Mouse (Mus musculus) lung, embryonic 14.5 days (tissue): Measurements from ENCODE around the gene Pdk1. TPM values are rescaled to one million over a fixed set of nuclear protein-coding genes. Genes with fewer than 3 reads are reported as not detected.

ENCODE experiments used
- ATAC-seq: fragments of 200-750 bp; cut with Nextera tagmentation; 2 replicates; pipeline ENCODE4 v1.8.0; 2017; ENCODE audit warnings: mild to moderate bottlenecking, moderate TSS enrichment, moderate library complexity; ENCODE audit not compliant: insufficient read depth
- DNase-seq: peaks from one replicate; pipeline ENCODE4 v3.0.0-alpha.2; 2015
- H3K27ac ChIP-seq: fragments of 300-500 bp; sonication (generic); 2 replicates; pipeline ENCODE4 v1.5.1; 2014; ENCODE audit warnings: low read depth, mild to moderate bottlenecking, moderate library complexity
- H3K27me3 ChIP-seq: fragments of 300-500 bp; sonication (generic); 2 replicates; pipeline ENCODE4 v1.6.1; 2014; ENCODE audit warnings: low read length, control low read depth; ENCODE audit not compliant: insufficient read depth
- H3K36me3 ChIP-seq: fragments of 300-500 bp; sonication (generic); 2 replicates; pipeline ENCODE4 v1.6.1; 2014; ENCODE audit warnings: control low read depth; ENCODE audit not compliant: insufficient read depth
- H3K4me1 ChIP-seq: fragments of 300-500 bp; sonication (generic); 2 replicates; pipeline ENCODE4 v1.6.1; 2014; ENCODE audit warnings: antibody characterized with exemption, control low read depth; ENCODE audit not compliant: insufficient read depth
- H3K4me2 ChIP-seq: fragments of 300-500 bp; sonication (generic); 2 replicates; pipeline ENCODE4 v1.6.1; 2014; ENCODE audit warnings: mild to moderate bottlenecking
- H3K4me3 ChIP-seq: fragments of 300-500 bp; sonication (generic); 2 replicates; pipeline ENCODE4 v1.5.1; 2014; ENCODE audit warnings: low read depth, low read length
- H3K9ac ChIP-seq: fragments of 300-500 bp; sonication (generic); 2 replicates; pipeline ENCODE4 v1.6.1; 2014
- H3K9me3 ChIP-seq: fragments of 300-500 bp; sonication (generic); 2 replicates; pipeline ENCODE4 v1.6.1; 2016; ENCODE audit warnings: low read depth, low read length, control low read depth
- CTCF ChIP-seq: IDR thresholded peaks from 2 replicates; pipeline ENCODE4 v1.5.1; 2016; ENCODE audit warnings: antibody characterized with exemption, low read depth
- WGBS: fragments of 180-500 bp; shearing (Covaris S2); extraction: QIAGEN DNeasy Blood & Tissue Kit; methylation state at CpG from one replicate; pipeline ENCODE4 v1.1.7; 2014; 5-methylcytosine and 5-hydroxymethylcytosine counted together
- polyA plus RNA-seq: library from polyadenylated mRNA; unstranded; fragments of >200 nt; fragmentation: Nextera tagmentation; extraction: Ambion mirVana; gene quantifications from 2 replicates; pipeline ENCODE4 v1.2.1, GENCODE M21; 2014

The Pdk1 gene
- 45.1 and 54.4 TPM in 2 replicates for polyA plus RNA-seq

DNA sequence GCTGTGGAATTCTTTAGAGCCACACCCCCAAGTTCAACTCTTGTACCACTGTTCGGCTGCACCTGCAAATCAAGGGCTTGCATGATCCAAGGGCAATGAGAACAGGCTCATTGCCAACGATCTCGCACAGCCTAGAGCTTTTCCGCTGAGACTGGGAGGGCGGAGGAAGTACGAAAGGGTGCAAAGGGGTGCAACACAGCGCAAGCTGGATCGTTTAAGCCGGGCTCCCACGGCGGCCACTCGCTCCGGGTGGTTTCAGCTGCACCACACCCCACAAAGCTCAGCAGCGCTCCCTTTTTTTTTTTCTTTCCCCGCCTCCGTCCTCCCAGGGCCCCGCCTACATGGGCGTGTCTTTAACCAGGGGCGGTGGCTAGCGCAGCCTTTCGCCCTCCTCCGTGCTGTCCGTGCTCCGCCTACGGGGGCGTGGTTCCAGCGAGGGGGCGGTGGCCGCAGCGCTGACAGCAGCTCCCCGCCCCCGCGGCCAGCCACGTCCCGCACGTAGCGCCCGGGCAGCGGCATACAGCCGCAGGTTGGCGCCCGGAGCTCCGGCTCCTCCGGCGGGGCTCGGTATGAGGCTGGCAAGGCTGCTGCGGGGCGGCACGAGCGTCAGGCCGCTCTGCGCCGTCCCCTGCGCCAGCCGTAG lies at the start of gene Pdk1:
Pdk1 (plus strand) TSS at position 424 of the 643 bp plus-strand sequence.
- peak; percentile 99 for DNase-seq
- ATAC-seq = peak; percentile 95
- TF ChIP-seq CTCF = no peak
- Histone ChIP-seq H3K9ac (peak within 1 kb of the TSS; percentile 81), H3K4me3 (peak within 1 kb of the TSS; percentile 78), H3K36me3 (0 out of 2 replicates have a peak, but pooled peaks cover 3% of the 10 kb centered on the region), H3K27me3 (no peaks in the 10 kb centered on the region), H3K4me2 (peak within 1 kb of the TSS; percentile 94), H3K9me3 (no peaks in the 10 kb centered on the region), H3K27ac (peak within 1 kb of the TSS; percentile 96), H3K4me1 (0 out of 2 replicates have a peak, but pooled peaks cover 2% of the 10 kb centered on the region)
- under 1% methylated on average over 55 of the region's 55 CpGs for WGBS

DNA sequence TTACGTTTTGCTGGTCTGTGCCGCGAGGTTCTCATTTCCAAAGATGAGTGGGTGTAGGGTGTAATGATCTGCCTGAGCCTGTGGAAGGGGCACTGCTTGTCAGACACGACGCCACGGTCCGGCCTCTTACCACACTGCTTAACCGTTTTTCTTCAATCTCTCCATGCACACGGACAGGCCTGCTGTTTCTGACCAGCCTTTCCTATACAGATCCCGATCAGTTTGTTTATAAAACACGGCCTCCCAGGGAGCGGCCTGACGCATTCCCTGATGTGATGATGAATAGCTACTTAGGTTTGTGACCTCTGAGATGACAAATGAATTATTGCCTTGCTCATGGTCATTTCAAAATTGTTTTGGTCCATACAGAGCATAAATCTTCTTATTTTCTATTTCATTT lies 48.9 kb upstream of the Pdk1 start:
- Histone ChIP-seq H3K9ac (no peak overlapping the region), H3K4me3 (no peak overlapping the region), H3K27me3 (no peaks in the 10 kb centered on the region), H3K4me1 (no peaks in the 10 kb centered on the region), H3K4me2 (no peak overlapping the region), H3K27ac (no peak overlapping the region), H3K36me3 (peaks cover 23% of the 10 kb centered on the region), H3K9me3 (no peaks in the 10 kb centered on the region)
- DNase-seq (no peak), ATAC-seq (no peak)
- no peak for TF ChIP-seq CTCF
- 38% methylated on average over 13 of the region's 13 CpGs for WGBS

DNA sequence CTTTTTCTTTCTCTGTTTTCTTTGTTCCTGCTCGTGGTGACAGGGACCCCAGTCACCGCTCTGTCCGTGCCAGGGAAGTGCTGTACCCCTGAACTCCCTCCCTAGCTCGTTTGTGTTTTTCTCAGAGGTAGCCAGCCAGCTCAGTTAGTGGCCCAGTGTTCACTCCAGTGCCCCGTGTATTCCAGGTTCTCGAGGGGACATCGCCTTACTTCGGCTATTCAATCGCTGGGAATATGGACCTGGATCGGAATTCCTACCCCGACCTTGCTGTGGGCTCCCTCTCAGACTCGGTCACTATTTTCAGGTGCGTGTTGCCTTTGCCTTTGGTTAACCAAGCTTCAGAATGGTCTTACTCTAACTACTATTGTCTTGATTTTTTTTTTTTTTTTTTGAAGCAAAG lies 45.3 kb upstream of the Pdk1 start:
- no peak for TF ChIP-seq CTCF
- 71% methylated on average over 13 of the region's 13 CpGs for WGBS

DNA sequence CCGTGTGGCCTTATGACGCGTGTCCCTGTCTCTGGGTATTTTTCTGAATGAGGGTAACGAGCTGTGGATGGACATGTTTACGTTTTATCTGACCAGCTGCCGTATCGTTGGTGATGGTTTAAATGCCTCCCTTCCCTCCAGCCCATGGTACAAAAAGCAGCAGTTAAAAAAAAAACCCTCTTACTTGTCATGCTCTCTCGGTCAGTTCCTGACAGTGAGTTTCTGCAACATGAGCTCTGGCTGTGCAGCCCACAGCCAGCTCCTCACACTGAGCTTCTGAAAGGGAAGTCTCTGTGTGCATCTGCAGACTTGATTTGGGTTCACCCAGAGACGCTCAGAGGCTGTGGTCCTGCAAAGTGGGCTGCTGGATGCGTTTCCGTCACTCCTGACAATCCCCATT lies 44.1 kb upstream of the Pdk1 start:
- Histone ChIP-seq H3K4me1 (no peaks in the 10 kb centered on the region), H3K9ac (no peak overlapping the region), H3K27me3 (no peaks in the 10 kb centered on the region), H3K9me3 (no peaks in the 10 kb centered on the region), H3K4me3 (no peak overlapping the region), H3K27ac (no peak overlapping the region), H3K4me2 (no peak overlapping the region), H3K36me3 (0 out of 2 replicates have a peak, but pooled peaks cover 15% of the 10 kb centered on the region)
- 39% methylated on average over 11 of the region's 11 CpGs for WGBS
- no peak for TF ChIP-seq CTCF
- DNase-seq (peak; percentile 71), ATAC-seq (peak; percentile 69)

More for the DNA sequence above, 45.3 kb upstream of the Pdk1 start:
- H3K4me1 ChIP-seq = no peaks in the 10 kb centered on the region
- no peak overlapping the region for H3K4me3 ChIP-seq
- H3K36me3 ChIP-seq = peaks cover 18% of the 10 kb centered on the region
- DNase-seq (no peak), ATAC-seq (no peak)
- H3K27me3 ChIP-seq = no peaks in the 10 kb centered on the region
- H3K27ac ChIP-seq = no peak overlapping the region
- no peak overlapping the region for H3K9ac ChIP-seq
- no peaks in the 10 kb centered on the region for H3K9me3 ChIP-seq
- no peak overlapping the region for H3K4me2 ChIP-seq

DNA sequence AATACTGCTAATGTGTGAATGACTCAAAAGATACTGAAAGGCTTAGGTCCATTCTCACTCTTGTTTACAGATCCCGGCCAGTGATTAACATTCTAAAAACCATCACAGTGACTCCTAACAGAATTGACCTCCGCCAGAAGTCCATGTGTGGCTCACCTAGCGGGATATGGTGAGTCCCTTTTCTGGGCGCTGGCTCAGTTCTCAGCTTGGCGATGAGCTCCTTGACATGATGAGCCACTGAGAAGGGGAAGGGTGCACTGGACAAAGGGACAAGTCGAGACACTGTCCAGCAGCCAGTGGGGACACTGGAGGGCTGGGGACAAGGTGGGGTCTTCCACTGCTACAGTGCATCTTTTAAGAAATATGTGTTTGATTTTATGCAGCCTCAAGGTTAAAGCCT lies 39.4 kb upstream of the Pdk1 start:
- DNase-seq (no peak), ATAC-seq (no peak)
- H3K9me3 ChIP-seq = no peaks in the 10 kb centered on the region
- no peak for TF ChIP-seq CTCF
- no peak overlapping the region for H3K4me2 ChIP-seq
- no peaks in the 10 kb centered on the region for H3K4me1 ChIP-seq
- H3K9ac ChIP-seq = no peak overlapping the region
- no peak overlapping the region for H3K4me3 ChIP-seq
- no peaks in the 10 kb centered on the region for H3K27me3 ChIP-seq
- 71% methylated on average over 6 of the region's 6 CpGs for WGBS
- peaks cover 4% of the 10 kb centered on the region; the same call in 1 of the 2 replicates for H3K36me3 ChIP-seq
- H3K27ac ChIP-seq = no peak overlapping the region

DNA sequence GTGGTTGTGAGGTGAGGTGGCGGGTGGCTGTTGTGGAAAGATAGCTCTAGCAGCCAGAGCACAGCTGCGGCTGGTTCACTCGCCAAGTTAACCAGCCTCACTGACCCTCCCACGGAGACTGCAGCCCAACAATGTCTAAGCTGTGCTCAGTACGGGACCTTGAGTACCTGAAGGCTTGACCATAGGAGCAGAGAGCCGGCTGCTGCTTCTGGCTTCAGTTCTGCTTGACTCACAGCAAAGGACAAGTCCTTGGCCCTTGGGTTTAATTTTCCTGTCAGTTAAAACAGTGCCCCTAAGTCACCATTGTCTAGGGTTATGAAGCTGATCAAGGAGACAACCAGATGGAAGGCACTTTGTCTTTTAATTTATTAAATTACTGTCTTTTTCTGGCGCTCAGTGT lies 38.7 kb upstream of the Pdk1 start:
- Histone ChIP-seq H3K4me2 (no peak overlapping the region), H3K9ac (no peak overlapping the region), H3K27me3 (no peaks in the 10 kb centered on the region), H3K27ac (no peak overlapping the region), H3K36me3 (peaks cover 9% of the 10 kb centered on the region), H3K4me1 (no peaks in the 10 kb centered on the region), H3K9me3 (no peaks in the 10 kb centered on the region), H3K4me3 (no peak overlapping the region)
- DNase-seq = no peak
- TF ChIP-seq CTCF = no peak
- no peak for ATAC-seq
- 72% methylated on average over 7 of the region's 7 CpGs for WGBS

DNA sequence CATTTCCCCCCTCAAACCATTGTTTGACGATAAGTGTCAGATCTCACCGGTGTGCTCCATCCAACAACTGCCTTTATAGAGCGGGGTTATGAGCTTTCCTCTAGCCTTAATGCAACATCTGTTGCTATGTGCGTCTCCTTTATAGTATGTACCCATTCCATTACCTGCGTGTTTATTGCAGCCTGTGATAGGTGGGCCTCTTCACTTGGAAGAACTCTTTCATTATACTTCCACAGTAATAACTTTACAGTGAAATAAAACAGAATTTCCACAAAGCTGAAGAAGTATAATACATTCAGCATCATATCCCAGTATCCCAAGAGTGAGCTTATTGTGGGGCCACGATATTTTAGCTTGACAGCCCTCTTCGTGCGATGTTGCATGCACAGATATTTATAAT lies 37.5 kb upstream of the Pdk1 start:
- Histone ChIP-seq H3K36me3 (peaks cover 16% of the 10 kb centered on the region), H3K4me3 (no peak overlapping the region), H3K27me3 (no peaks in the 10 kb centered on the region), H3K9me3 (no peaks in the 10 kb centered on the region), H3K4me2 (no peak overlapping the region), H3K9ac (no peak overlapping the region), H3K4me1 (no peaks in the 10 kb centered on the region), H3K27ac (no peak overlapping the region)
- ATAC-seq (no peak), DNase-seq (no peak)
- TF ChIP-seq CTCF = no peak
- WGBS = 80% methylated on average over 8 of the region's 8 CpGs
